Mouse (Mus musculus) monocyte, adult 5-6 weeks (primary cell): ENCODE measurements around the gene Slco2b1. TPM values are rescaled to one million over a fixed set of nuclear protein-coding genes. Genes with fewer than 3 reads are reported as not detected.

ENCODE experiments used
- ATAC-seq: fragments of 153-309, 156-312 bp; replicated peaks from 2 replicates; pipeline ENCODE4 v1.8.0; 2017; ENCODE audit warnings: mild to moderate bottlenecking; ENCODE audit not compliant: low TSS enrichment, insufficient number of reproducible peaks, severe bottlenecking, poor library complexity, low FRiP score
- total RNA-seq: library from RNA; stranded (forward); fragments of 200-1000, 200-491, 200-594 nt; gene quantifications from 3 replicates; pipeline ENCODE4 v1.2.3, GENCODE M21; 2017

Gene Slco2b1
- total RNA-seq, 1 experiment from 2014 or later, result 0.48 TPM

DNA sequence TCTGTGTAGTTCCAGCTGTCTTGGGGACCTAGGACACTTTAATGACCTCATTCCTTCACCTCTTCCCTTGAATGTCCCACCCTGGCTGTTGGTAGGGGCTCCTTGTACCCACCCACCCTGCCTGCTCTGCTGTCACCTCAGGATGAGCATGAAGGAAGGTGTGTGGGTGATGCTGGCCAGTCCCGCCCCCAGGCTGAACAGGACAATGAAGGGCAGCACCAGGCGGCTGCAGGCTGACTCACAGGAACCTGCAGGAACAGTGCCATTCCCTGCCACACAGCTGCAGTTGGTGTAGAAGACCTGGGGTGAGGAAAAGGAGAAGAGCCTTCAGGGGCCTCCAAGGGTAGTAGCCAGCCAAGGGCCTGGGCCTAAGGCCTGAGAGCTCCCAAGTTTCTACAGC lies 48.8 kb downstream of the Slco2b1 start:
- ATAC-seq, result no peak

DNA sequence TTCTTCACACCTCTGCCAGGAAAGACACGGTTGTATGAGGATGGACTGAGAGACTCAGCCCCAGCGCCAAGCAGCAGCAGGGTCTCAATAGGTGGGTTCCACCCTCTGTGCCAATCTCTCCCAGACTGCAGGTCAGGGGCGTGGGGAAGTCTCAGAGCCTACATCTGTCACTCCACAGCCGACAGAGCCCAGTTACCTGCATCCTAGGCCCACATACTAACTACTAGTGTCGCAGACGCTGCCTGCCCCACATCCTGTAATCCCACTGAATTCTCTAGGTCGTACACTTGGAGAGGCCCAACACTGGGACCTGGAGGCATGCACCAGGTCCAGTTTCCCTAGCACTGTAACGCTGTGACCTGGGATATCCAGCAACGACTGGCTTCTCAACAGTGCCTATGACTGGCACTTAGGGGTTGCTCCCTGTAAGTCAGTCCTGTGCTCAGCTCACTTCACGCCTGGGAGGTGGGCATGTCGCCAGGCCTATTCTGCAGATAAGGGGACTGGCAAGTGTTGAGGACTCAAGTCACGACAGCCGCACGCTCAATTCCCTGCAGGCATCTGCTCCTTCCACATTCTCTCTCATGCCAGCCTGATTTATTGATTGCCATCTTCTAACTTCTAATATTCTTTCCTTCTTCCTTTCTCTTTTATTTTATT lies 49.4 kb downstream of the Slco2b1 start:
- no peak for ATAC-seq

DNA sequence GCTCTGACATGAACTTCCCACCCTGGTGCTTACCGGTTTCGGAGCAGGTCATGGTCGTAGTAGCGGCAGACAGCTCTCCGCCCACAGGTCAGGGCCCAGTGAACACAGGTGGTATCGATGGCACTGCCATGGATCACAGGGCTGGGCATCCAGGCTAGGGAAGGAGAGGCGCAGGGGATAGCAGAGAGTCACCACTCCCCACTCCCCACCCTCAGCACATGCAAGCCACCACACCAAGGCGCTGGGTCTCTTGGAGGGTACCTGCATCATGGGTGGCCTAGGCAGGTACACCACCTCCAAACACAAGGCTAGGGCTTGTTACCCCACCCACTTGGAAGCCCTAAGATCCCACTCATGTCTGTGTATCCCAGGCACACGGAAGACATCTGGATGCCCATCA lies 50.1 kb downstream of the Slco2b1 start:
- ATAC-seq, result no peak

DNA sequence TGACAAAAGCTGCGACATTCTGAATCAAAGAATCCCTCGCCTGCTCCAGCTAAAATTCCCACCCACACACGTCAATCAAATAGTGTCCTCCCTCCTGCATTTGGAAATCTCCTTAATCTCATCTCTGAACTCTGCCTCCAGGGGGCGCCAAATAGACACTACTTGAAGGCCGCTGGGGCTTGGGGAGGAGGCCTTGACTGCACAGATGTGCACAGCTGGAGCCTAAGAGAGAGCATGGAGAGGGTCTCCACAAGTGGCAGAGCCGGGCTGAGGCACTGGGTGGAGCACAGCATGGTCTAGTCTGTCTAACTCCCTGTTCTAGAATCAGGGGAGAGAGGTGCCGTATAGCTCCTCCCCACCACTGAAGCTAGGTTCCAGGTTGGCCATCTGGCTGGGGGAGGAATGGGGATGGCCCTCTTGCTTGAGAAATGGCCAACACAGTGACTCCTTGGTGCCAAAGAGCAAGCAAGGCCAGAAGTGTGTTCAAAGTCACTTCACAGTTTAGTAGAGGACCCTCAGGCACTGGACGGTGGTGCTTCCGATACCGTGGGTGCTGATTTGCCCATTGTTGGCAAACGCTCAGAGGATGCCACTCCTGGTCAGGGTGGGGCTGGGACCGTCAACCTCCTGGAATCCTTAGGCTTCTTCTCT lies 51.6 kb downstream of the Slco2b1 start:
- 0 out of 2 replicates have a peak, but pooled peaks have one; percentile 40 for ATAC-seq

DNA sequence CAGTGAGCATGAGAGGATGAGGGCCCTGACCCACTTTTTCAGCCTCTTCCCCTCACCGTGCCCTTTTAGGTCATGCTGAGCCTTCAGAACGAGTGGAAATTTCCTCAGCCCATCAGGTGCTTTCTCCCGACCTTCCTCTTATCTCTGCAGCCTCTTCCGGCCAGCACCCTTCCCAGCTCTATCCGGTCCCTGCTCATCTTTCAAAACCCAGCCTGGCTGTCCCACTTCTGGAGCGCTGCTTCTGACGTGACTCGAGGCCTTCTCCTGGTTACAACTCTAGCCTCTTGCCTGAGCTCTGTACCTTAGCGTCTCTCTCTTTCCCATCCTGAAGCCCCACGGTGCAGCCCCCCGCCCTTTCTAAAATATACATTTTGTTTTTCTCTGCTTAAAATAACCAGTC lies 56.9 kb downstream of the Slco2b1 start:
- no peak for ATAC-seq

DNA sequence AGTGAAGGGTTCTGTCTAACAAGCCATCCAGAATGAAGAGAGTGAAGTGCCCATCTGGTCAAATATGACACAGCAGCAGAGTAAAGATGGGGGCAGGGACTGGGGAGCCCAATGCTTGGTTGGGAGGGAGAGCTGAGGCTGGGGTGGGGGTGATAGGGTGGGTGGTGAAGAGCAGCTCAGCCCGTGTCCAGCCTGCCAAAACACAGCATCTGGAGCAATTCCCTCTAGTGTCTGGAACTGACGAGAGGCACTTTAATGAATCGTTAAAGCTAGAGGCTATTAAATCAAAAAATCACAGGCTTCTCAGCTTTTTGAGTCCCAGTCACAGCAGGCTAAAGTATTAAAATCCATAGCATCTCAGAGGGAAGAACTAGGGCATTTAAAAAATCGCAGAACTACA lies 61.6 kb downstream of the Slco2b1 start:
- ATAC-seq, result no peak

DNA sequence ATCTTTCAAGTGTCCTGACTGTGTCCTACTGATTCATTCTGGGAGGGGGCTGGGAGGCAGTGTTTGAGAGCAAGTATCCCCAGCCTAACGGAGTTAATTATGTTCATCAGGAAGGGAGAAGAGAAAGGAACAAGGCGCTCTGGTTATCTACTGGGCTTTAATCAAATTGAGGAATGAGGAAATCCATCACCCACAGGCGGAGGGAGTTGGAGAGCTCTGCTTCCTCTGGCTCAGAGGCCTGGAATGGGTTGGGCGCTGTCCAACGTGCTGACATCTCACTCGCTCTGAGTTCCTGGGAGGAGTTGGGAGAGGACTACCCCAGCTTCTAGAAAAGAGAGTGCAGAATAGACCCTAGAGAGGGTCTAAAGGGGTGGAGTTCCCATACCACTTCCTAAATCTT lies 62.5 kb downstream of the Slco2b1 start:
- no peak for ATAC-seq

DNA sequence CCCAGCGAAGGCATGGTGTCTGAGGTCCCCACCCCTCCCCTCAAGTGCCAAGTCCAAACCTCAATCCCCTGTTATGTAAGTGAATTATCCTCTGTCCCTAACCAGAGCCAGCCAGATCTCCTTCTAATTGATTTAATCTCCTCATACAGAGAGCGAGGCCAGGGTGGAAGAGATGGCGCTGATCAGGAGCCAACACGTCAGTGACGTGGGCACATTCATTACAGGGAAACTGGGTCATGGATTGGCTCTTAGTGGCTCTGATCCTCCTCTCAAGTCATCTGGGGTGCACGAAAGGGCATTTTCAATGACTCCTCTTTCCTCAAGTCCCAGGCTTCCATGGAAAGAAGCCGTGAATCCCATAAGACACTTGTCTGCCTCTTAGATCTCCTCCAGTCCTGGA lies 66.4 kb downstream of the Slco2b1 start:
- ATAC-seq, result no peak

DNA sequence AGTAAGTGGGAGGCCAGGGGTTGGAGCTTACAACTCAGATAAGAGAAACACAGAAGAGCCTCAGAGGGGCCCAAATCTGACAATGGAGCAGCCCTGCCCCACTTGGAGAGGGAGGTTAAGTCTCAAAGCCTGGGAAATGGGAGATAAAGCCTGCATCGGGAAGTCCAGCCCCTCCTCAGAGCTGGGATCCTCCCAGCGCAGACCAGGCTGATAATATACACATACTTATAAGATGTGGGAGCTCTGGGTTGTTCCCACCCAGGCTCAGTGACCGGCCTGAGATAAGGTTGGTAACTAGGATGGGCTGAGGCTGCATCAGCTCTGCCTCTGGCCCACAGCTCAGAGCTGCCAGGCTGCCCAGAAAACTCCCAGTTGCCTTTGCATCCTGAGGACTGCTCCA lies 69.1 kb downstream of the Slco2b1 start:
- ATAC-seq, result no peak

DNA sequence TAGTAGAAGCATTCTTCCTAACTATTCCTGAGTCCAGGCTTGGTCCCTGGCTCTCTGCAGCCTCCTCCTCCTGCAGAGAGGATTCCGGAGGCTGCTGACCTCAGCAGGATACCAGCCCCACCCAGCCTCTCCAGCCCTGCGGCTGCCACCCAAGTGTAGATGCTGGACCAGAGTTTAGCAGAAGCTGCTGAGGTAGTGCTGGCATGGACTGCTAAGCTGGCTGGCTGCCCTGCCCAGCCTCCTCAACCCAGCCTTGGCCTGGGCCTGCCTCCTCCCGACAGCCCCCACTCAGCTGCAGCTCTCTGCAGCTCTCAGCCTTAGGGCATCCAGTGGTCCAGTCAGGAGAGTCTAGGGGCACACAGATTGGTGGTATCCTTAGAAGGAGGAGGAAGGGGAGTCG lies 69.9 kb downstream of the Slco2b1 start:
- no peak for ATAC-seq

DNA sequence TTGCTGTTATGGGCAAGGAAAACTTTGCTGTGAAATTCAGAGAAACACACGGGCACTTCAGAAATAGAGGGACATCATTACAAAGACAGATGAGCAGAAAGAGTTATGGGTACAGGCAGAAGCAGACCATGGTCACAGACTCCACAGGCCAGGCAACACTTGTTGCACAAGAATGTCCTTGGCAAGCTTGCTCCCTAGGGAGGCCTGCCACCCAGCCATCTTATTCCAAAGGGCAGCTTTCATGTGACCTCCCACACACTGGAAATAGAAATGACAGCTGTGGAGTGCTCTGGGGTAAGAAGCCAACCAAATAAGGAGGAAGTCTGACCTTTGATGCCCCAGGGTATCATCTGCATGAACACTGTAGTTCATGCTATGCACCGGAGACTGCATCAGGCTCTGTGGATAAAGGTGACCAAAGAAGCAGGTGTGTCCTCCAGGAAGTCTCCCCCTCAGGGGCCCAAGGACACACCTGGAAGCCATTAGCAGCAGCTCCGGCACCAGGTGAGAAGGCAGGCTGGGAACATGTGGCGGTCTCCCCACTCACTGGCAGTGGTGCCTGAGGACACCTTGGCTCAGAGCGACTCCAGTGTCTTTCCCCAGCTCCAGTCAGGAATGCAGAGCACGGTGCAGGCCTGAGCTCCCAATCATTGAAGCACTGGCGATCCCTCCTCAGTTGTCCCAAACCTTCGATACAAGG lies 77.0 kb downstream of the Slco2b1 start:
- ATAC-seq, result no peak

DNA sequence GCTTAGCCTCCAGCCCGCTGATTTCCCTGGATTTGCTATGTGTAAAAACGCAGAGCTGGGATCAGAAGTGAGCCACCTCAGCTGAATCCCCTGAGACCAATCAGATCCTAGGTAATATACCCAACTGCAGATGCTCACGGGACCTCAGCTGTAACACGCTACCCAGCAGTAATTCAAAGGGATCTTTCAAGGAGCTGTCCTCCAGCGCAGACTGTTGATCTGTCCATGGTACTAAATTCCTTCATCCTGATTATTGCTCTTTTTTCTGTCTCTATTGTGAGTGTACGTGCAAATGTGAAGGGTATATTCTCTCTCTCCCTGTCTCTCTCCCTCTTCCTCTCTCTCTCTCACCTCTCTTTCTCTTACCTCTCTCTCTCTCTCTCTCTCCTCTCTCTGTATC lies 78.9 kb downstream of the Slco2b1 start:
- no peak for ATAC-seq

DNA sequence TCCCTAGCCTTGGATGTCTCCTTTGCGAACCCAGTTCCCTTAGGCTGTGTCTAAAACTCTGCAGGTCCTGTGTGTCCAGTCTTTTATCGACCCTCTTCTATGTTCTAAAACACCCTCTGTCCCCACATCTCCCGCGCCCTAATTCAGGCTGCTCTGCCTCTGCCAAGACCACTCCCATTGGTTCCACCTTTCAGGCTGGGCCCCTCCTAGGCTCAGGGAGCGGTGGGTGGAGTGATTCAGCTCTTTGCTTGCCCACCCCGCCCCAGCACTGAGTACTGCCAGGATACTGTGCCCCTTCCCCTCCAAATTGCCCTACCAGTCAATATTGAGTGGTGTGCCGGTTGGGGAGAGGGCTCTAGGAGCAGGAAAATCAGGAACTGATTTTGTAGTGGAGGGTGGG lies 83.8 kb downstream of the Slco2b1 start:
- no peak for ATAC-seq

DNA sequence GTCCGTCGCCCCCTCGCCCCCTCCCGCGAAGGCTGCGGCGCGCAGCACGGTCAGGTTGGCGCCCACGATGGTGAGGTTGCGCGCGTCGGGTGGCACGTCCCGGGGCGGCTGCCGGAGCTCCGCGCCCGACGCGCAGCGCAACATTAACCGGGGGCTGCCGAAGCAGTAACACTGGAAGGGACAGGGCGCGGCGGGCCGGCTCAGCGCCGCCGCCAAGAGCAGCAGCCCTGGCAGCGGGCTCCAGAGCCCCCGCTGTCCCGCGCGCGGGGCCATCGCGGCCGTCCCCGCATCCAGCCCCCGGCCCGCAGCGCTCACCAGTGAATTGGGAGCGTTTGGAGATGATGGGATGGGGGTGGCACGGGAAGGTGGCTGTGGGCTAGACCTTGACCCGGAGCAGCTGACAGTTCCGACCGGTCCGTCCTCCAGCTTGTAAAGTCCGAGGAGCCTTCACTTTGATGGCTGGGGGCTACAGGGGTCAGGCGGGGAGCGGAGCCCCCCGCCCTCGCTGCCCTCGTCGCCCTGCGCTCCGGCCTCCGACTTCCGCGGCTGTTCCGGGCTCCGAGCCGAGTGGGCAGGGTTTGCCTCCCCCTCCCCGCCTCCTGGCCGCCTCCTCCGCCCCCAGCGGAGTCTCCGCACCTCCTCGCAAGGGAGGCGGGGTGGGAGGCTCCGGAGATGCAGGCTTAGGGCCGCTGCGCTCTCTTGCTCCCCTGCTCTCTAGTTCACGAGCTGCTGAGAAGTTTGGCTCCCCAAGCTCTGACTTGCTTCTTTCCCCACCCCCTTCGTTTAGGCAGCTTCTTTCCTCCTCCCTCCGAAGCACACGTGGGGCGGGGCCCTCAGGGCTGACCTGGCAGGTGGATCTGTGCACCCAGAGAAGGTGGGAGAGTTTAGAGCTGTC lies 84.5 kb downstream of the Slco2b1 start, which contains the start of gene Tpbgl:
Gene Tpbgl (minus strand): TSS at position 728 of the 895 bp plus-strand sequence.
- no peak for ATAC-seq

DNA sequence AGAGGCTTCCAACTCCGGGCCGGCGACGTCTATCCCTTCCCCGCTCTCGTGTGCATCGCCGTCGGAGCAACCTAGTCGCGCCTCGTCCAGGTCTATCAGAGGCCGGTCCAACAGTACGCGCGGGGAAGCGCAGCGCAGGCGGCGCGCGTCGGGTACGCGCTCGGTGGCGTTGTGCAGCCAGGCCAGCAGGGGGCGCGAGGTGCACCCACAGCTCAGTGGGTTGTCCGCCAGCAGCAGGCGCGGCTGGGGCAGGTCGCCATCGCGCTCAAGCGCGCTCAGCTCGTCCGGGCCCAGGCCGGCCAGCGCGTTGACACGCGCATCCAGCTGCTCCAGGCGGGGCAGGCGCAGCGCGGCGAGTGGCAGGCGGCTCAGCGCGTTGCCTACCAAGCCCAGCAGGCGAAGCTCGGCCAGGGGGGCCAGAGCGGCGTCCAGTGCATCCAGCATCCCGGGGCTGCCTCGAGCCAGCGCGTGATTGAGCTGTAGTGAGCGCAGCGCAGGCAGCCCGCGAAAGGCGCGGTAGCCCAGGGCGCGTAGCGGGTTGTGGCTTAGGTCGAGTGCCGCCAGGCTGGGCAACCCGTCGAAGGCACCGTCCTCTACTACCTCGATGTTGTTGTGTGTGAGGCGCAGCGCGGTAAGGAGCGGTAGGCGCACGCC lies 85.3 kb downstream of the Slco2b1 start:
- ATAC-seq, result 0 out of 2 replicates have a peak, but pooled peaks have one; percentile 48

DNA sequence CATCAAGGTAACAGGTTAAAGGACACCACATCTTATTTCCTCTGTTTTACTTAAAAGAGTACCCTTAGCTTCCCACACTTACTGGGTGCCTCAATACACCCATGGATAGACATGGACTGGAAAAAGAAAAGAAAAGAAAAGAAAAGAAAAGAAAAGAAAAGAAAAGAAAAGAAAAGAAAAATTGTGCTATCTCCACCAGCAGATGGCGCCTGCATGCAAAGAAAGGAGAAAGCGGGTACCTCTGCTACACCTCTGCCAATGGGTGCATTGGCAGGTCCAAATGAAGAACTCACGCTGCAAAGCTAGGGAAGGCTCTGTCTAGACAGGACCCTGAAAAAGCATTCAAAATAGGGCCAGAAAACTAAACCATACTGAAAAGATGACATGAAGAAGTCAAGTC lies 92.3 kb downstream of the Slco2b1 start:
- ATAC-seq, result no peak

DNA sequence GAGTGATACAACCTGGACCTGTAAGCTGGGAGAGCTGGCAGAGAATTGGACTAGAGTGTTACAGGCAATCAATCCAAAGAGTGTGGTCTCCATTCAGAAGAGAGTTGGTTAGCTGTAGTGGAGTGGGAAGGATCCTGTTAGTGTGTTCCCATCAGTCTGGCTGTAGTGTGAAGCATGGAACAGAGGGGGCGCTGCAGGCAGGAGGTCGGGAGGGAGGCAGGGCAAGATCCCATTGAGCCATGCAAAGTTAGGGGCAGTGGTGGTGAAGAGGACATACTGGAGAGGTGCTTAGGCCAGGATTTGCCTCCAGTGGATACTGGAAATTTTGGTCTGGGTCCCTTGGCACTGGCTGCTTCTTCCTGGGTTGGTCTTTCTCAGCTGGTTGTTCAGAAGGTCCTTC lies 92.9 kb downstream of the Slco2b1 start:
- ATAC-seq, result no peak
